Mouse (Mus musculus): ENCODE data around the gene Snx8.

DNA sequence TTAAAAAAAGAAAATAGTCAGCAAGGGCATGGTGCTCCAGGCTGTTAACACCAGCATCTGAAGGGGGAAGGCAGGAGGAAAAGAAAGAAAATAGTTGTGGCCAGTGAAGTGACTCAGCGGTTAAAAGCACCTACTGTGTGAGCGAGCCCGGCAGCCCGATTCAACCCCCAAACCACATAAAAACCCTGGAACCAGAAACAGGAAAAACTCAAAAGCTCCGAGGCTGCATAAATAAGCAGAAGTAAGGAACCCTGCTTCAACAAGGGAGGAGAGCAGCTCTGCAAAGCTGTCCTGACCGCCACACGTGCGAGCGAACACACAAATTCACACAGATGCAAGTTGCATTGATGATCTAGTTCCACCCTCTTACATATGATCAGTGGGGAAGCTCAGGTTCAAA, 39.2 kb downstream of the Snx8 start:
- TF ChIP-seq CTCF (IDR thresholded peaks at IDR 0.05; ENCODE audit: extremely low read depth, insufficient read depth, low read length) (no peak), POLR2A (IDR thresholded peaks at IDR 0.05; ENCODE audit: extremely low read depth, insufficient read depth, low read length) (no peak)
